Mouse (Mus musculus): ENCODE data around the gene Anp32e.
"Not testable (repeated sequence)": the region's sequence is repeated elsewhere in the genome, so short reads cannot be mapped to it uniquely, and the experiment has no call there.

Gene Anp32e

DNA sequence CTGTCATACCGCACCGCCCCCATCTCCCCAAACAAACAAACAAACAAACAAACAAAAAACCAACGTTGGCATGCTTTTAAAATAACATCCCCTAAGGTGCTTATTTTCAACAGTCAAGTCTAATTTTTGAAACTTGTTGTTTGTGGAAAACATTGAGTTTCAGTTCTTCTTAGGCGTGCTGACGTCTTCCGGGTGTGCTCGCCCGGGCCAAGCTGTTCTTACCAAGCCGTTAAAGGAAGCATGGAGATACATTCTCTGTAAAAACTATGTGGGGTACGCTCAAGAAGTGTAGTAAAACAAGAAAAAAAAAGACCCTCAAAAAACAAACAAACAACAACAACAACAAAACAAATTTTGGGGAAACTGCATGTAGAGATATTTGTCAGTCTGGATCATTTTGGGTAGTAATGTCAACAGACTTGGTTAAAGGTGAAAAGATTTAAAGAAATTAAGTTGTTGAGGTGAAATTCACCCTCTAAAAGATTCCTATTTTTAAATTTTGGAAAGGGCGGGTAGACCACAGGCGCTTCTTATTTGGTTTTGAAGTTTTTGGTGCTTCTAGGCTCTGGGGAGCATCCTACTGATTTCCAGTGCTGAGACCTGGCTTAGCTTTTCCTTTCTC, 43.3 kb downstream of the Anp32e start:
- peak; percentile 79 to 84 for DNase-seq (ENCODE audit: low spot score in 2 of 2)

DNA sequence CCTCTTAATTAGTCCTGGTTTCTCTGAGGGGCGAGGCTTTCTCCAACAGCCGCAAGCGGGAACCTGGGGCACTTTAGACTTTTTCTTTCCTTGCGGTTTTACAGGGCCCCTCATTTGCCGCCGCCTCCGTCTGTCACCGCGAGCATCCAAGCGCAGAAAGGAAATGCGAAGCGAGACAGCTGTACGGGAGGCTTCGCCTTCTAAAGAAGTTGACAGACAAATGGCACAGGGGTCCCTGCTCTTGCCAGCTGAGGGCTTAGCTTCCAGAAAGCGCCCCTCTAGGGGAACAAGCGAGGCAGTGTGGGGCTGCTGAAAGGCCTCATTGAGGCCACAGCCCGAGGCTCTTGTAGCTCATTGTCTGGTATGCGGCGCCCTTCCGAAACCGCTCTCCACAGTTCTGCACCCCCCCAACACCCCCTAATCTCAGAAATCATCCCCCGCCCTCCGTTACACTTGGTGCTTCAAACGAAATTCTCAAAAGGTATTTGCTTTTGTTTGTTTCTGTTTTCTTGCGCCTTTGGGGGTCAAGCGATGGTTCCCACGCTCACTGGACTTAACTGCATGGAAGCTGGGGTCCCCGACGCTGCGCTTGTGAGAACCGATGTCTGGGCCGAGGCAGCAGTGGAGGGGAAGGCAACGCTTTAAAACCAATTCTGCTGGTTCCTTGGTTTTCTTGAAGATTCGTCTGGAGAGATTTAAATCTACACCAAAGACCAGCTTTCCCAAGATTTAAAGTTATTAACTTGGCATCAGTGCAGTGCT, 44.0 kb downstream of the Anp32e start:
- peak; percentile 86 for DNase-seq (ENCODE audit: low spot score in 2 of 2)

DNA sequence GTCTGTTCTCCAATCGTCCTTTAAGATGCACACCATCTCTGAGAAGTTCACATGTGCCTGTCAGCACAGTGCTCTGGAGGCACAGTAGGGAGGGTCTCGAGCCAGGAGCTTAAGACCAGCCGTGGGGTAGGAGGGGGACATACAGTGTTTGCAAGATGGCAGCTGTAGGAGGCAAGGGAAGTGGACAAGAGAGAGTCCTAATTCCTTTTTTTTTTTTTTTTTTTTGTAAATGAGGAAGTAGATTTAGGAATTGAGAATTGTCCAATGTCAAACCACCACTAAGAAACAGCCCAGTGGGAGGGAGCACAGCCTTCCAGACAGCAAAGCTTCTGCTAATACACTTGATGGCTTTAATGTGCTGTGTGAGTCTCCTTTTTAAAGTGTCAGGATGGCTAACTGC, 48.0 kb downstream of the Anp32e start:
- DNase-seq (ENCODE audit: low spot score in 2 of 2): no peak

DNA sequence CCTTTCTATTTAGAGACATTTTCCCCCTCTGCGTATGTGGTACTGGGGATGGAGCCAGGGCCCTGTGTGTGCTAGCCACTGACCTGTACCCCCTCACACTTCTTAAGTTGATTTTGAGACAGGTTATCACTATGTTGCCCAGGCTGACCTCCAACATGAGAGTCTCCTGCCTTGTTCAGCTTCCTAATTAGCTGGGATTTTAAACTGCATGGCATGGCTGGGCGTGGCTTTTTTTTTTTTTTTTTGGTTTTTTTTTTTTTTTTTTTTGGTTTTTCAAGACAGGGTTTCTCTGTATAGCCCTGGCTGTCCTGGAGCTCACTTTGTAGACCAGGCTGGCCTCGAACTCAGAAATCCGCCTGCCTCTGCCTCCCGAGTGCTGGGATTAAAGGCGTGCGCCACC, 48.5 kb downstream of the Anp32e start:
- DNase-seq (ENCODE audit: low spot score in 2 of 2): not testable (repeated sequence)

DNA sequence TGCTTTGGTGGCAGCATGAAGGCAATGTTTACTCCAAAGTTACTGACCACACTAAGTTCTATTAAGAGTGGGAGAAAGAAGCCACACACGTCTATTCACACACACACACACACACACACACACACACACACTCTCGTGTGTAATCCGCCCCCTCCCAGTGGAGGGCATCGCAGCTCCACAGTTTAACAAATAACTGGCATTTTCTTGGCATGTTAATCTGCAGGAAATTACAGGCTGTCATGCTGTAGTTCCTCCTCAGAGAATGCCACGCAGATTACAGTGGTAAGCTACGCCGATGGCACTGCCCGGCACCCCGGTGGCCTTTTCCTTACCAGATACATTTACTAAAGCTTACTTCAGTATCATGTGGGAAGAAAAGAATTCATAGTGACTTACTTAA, 49.2 kb downstream of the Anp32e start:
- no peak for DNase-seq (ENCODE audit: low spot score in 2 of 2)

DNA sequence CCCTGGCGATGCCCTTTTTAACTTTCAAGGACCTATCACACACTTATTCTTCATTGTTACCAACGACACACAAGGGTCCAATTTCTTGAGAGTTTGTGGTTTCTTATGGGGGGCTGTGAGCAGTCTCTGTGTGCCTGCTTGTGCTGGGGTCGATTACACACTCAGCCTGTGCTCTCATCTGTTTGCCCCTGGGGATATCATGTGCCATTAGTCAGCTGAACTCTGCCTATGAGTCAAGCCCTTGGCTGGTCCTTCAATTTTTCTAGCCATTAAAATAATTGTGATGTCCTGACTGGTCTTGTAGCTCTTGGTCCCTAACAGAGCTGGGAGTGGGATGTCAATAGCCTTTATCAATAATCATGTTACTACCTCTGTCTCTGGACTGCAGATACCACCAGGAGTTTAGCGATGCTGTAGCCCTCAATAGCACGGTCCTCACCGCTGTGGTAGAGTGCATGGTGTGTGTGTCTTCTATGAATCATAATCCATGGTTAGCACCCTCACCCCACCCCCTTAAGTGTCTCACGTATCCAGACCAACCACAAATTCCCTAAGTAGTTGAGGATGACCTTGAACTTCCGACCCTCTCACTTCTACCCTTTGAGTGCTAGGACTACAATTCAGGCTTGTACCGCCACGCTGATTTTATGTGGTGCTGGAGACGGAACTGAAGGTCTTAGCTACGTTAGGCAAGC, 51.4 kb downstream of the Anp32e start:
- no peak for DNase-seq (ENCODE audit: low spot score in 2 of 2)

DNA sequence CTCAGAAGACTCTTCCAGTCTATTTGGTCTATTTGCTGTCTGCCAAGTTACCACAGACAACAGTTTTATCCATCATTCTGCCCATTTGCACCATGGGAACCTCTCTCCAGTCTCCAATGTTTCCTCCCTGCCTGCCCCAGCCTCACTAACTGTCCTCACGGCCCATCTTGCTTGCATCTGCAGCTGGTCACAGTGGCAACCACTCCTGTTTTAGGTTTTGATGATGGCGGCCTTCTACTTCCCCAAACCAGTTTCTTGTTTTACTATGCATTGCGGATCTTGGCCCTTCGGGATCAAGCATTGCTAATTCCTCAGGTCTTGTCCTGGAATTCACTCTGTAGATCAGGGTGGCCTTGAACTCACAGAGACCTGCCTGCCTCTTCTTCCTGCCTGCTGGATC, 53.1 kb downstream of the Anp32e start:
- peak in 1 of 2 experiments; percentile 37 for DNase-seq (ENCODE audit: low spot score in 2 of 2)

DNA sequence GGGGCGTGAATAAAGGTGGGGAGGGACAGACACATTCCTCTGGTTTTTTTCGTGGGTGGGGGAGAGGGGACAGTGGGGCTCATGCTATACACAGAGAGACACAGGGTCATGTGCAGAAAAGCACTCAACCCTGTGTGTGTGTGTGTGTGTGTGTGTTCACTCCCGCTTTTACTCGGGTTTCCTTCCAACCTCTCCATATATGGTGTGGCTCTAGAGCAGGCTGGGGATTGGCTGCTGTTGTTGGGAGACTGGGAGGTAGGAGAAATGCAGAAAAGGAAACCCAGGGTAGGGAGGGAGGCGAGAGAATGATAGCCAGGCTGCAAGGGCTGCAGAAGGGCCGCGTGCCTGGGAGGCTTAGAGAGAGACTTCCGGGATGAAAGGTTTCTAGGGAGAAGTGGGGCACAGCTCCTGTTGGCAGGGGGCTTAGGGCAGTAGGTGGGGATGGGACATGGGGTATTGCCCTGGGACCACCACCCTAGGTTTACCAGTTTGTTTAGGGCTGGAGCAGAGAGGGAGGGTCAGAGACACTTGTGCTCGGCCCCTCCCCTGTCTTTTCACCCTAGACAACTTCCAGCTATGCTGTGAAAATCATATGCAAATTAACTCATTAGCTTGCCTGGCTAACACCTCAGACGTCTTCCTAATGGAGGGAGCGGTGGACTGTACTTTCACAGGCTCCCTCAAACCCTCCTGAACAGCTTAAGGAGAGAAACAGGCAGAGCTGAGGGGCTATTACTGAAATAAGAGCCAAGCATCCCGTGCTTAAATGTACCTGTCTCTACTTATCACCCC, 56.4 kb downstream of the Anp32e start:
- DNase-seq (ENCODE audit: low spot score in 2 of 2): peak; percentile 36 to 47

DNA sequence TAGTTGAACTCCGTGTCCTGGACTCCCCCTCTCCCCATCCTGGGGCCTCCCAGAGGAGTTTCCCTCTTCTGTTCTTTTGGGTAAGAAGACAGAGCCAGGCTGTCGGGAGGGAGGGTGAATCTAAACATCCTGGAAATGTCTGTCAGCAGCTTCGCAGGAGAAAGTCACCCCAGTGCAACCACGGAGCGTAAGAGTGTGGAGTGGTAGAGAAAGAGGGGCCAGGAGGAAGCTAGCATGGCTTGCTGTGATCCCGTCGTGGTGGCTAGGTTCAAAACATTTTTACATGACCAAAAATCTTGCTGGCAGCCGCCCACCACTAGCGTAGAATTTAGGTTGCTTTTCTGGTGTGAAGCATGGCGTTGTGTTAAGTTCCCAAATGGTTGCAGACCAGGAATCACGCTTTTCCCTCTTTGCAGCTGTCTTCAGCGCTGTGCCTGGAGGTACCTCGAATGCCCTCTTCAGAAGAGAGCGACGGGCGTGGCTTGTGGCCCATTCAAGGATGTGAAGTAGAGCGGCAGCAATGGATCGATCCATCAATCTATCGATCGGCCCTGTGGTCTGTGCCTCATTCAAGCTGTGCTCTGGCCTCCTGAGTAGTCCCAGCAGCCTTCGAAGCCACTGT, 57.1 kb downstream of the Anp32e start:
- peak in 1 of 2 experiments; percentile 22 for DNase-seq (ENCODE audit: low spot score in 2 of 2)

DNA sequence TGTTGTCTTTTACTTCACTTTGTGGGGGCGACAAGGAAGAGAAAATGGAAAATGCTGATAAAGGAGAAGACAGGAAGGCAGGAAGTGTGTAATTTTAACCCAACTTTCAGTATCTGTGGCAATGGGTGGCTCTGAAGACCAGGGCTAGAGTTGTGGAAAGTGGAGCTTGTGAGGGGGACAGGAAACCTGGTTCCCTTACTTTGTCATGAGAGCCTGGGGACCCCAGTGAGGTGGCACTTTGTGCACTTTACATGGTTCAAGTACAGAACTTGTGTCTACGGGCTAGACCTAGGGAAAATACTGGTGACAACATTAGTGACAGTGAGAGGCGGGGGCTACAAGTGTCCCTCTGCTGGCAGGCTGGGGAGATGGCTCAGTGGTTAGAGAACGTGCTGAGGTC, 57.9 kb downstream of the Anp32e start:
- DNase-seq (ENCODE audit: low spot score in 2 of 2): no peak

DNA sequence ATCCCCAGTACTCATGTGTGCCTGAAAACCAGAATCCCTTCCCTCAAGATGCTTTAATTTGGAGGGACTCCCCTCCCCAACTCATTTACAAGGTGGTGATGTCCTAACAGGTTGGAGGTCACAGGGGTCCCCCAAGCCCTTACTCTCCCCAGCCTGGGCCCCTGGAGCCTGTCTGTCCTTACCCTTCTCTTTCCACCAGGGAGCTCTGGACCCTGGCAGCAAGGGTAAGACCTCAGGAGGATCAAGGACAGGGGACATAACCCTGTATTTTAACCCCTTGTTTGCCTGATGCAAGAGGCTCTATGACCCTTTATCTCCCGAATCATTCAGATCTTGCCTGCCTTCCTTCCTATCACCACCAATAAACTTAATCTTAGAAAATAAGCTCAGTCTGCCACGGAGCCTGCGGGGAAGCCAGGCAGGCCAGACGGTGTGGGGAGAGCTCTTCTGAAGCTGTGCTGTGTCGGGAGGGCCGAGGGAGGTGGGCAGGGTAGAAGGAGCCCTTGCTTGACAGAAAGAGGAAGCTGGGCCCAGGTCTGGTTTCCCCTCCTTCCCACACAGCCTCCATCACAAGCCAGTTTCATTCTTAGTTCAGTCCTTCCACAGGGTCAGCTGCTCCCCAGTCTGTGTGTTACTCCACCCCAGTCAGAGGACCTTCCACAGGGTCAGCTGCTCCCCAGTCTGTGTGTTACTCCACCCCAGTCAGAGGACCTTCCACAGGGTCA, 58.5 kb downstream of the Anp32e start:
- DNase-seq (ENCODE audit: low spot score in 2 of 2): peak; percentile 88 to 89

DNA sequence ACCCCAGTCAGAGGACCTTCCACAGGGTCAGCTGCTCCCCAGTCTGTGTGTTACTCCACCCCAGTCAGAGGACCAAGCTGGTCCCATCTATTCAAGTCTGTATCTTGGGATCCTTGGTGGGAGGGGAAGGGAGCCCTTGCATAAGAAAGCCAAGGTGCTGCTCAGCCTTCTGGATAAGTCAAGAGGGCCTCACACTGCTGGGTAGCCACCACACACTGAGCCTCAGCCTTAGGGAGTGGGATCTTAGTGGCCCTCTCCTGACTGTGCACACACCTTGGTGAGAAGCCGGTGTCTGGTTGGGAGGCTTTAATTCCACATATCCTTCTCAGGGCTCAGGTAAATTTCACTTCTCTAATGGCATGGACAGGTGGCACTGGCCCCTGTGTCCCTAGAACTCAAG, 59.1 kb downstream of the Anp32e start:
- no peak for DNase-seq (ENCODE audit: low spot score in 2 of 2)

DNA sequence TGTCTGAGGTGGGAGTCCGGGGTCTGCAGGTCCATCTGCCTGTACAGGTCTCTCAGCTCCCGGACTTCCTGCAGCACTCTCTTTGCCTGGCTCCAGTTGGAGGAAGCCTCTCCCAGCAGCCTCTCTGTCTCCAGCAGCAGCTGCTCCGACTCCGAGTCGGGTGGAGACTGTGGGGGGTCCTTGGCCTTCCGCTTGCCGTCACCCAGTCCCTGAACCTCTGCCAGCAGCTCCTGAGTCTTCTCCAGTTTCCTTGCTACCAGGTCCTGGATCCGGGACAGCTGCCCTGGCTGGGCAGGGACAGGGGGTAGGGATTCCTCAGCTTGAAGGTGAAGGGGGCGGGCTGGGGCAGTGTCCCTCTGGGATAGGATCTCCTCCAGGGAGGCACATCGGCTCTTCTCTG, 59.9 kb downstream of the Anp32e start:
- no peak for DNase-seq (ENCODE audit: low spot score in 2 of 2)

DNA sequence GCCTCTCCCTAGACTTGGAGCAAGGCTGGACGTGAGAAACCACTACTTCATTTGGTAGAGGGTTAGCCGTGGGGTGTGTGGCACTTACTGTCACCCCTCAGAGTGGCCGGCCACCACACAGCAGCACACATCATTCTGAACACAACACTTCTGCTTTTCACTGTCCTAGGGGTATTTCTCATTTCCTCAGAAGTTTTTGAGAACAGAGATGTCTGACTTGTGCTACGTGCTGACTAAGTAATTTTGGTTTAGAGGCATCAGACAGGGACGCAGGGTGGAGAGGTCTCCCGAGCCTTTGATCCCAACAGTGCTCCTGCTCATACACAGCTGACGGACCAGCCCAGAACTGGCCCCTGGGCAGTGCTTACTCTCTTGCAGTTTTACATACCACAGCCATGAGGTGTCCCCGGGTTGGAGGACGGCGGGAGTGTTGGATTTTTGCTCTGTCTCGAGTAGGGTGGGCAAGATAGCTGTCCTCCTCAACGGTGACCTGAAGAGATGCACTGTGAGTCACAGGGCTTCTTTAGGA, 61.4 kb downstream of the Anp32e start:
- DNase-seq (ENCODE audit: low spot score in 2 of 2): peak; percentile 55 to 66

DNA sequence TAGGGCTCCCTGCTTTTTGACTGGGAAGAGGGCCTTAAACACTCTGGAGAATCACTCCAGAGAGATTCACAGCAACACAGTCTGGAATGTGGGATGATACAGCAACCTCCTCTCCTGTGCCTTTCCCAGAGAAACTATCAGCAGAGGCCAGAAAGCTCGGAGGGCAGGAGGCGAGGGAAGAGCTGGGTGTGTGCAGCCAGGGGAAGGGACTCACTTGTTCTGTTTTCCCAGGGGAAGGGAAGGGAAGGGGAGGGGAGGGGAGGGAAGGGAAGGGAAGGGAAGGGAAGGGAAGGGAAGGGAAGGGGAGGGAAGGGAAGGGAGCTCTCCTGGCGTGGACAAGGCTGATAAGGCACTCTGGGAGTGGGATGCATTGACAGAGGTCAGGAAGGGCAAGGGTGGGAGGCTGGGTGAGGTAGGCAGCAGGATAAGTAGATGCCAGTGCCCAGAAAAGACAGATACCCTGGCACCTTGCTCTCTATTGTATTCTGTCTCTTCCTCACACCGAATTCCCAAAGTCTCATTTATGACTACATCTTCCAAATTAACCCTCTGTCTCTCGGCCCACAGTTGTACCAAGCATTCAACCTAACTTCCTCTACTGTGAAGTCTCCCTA, 64.1 kb downstream of the Anp32e start:
- no peak for DNase-seq (ENCODE audit: low spot score in 2 of 2)

DNA sequence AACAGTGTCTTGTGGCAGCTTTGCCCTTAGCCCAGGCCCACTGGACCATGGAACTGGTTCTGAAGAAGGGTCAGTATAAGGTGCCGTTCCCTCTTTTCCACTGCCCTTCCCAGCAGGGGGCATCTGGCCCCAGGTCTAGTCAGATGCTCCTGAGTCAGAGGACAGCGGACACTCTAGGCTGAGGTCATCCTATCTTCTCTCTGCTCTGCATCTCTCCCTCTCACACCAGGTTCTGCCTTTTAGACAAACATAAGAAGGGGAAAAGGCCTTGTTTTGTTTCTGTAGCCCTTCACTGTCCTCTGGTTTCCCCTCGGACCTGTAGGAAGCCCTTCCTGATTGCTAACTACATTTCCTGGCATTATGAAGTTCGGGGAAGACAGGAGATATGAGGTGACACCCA, 64.8 kb downstream of the Anp32e start:
- DNase-seq (ENCODE audit: low spot score in 2 of 2): peak in 1 of 2 experiments; percentile 35

DNA sequence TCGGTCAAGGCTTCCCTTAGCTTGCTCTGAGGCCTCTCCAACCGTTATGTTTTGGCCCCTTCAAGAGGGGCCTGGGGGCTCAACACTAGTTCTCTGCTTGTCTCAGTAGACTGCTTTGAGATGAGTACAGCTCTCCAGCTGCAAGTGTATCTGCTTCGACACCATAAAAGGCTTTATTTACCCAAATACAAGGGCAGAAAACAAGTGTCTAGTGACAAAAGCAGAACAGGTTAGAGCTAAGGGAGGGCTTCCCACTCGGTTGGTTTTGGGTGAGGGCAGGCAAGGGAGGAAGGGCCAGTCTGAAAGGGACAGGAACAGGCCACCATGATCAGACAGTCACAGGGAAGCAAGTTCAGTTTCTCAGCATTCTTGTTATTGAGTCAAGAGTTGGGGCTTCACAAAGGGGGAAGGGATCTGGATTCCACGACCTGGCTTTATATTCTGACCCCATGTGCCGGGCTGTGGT, 65.4 kb downstream of the Anp32e start:
- DNase-seq (ENCODE audit: low spot score in 2 of 2): peak; percentile 67 to 70

DNA sequence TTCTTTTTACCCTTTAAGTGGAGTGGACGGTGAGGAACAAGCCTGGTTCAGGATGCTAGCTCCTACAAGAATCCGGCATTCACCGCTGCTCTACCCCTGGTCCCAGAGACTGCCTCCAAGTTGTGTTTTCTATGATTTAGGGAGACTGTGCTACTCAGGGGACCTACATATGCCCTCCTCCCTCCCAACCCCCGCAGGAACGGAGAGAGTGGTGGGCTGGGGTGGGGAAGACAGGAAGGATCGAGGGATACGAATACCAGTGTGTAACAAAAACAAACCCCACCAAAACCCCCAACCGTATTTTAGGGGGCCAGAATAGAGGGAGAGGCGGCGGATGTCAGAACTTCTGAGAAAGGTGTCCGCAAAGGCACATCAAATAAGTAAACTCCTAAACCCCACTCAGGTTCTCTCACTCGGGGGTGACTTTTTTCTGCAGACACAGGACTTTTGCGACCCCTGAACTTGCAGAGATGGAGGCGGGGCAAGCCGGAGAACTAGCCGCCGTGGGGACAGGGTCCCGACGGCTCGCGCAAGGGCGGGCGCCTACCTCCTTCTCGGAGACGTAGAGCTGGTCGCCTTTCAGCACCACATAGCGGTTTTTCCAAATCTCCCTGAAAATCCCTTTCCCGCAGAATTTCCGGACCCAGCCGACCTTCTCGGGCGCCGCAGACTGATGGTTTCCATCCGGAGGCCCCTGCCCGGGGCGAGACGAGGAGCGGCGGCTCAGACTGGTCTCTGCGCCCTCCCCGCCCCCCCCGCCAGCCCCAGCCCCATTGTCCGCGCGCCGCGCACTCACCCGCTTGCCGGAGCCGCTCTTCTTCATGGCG, 66.1 kb downstream of the Anp32e start:
- peak; percentile 35 to 48 for DNase-seq (ENCODE audit: low spot score in 2 of 2)

DNA sequence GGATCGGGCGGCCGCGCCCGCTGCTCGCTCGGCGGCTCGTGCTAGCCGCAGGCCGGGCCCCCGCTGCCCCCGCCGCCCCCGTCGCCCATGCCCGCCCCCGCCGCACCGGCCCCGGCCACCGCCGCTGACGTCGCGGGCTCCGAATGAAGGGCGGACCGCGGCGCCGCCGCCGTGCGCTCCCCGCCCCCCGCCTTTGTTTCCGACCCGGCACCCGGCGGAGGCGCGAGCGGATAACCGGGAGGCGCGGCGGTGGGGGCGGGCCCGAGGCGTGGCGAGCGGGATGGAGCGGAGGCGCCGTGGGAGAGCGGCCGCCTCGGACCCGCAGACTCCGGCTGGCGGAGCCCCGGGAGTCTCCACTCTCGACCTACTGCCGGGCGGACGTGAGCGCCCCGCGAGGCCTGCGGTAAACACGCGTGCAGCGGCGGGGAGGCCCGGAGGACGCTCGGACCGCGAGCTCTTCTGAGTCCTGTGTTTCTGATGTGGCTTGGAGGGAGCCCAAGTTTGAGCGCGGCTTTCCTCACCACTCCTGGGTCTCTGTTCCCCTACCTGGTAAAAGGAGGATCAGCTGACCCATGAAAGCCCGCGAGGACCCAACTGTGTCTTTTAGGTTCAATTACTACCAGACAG, 66.9 kb downstream of the Anp32e start, which contains the start of gene Plekho1:
Gene Plekho1, minus strand, starts transcription at position 200 of the 627 bp plus-strand sequence.
- DNase-seq (ENCODE audit: low spot score in 2 of 2): peak; percentile 75 to 78
